Mouse (Mus musculus) testis, adult 2 months (tissue): ENCODE measurements around the gene Ndufs1. TPM values are rescaled to one million over a fixed set of nuclear protein-coding genes. Genes with fewer than 3 reads are reported as not detected.
"Not testable (repeated sequence)": the region's sequence is repeated elsewhere in the genome, so short reads cannot be mapped to it uniquely, and the experiment has no call there.

Experiments used
- H3K27ac ChIP-seq: fragments of 200-500 bp; 2 replicates; pipeline ENCODE4 v1.5.1; 2012; ENCODE audit warnings: low read depth, low read length; ENCODE audit not compliant: control insufficient read depth, insufficient read depth
- H3K27me3 ChIP-seq: fragments of 200-500 bp; 2 replicates; pipeline ENCODE4 v1.6.1; 2012; ENCODE audit warnings: mild to moderate bottlenecking, low read length, moderate library complexity; ENCODE audit not compliant: control insufficient read depth, insufficient read depth
- H3K36me3 ChIP-seq: fragments of 200-500 bp; 2 replicates; pipeline ENCODE4 v1.6.1; 2012; ENCODE audit warnings: mild to moderate bottlenecking, low read length; ENCODE audit not compliant: control insufficient read depth, insufficient read depth
- H3K4me1 ChIP-seq: fragments of 200-500 bp; 2 replicates; pipeline ENCODE4 v1.6.1; 2012; ENCODE audit warnings: low read length; ENCODE audit not compliant: control insufficient read depth, insufficient read depth
- H3K4me3 ChIP-seq: fragments of 200-500 bp; 2 replicates; pipeline ENCODE4 v1.5.1; 2012; ENCODE audit warnings: low read depth, mild to moderate bottlenecking, low read length, moderate library complexity, mixed read lengths; ENCODE audit not compliant: control insufficient read depth
- CTCF ChIP-seq: fragments of 200-500 bp; IDR thresholded peaks from 2 replicates; pipeline ENCODE4 v1.5.1; 2012; ENCODE audit warnings: low read depth, mild to moderate bottlenecking, inconsistent platforms, low read length, moderate library complexity; ENCODE audit not compliant: control insufficient read depth, insufficient read depth, insufficient replicate concordance
- POLR2A ChIP-seq: fragments of 200-500 bp; IDR thresholded peaks from 2 replicates; pipeline ENCODE4 v1.6.1; 2012; ENCODE audit warnings: low read depth, mild to moderate bottlenecking, inconsistent platforms, low read length, moderate library complexity; ENCODE audit not compliant: control insufficient read depth
- polyA plus RNA-seq: library from polyadenylated mRNA; depleted of rRNA; stranded (reverse); fragments of >200 nt; gene quantifications from 2 replicates; pipeline ENCODE4 v1.2.3, GENCODE M21; 2012

The Ndufs1 gene
- polyA plus RNA-seq, 1 experiment = 32.4 TPM

GRCm38 (mm10) chr1:63182212-63182611 is 5.6 kb upstream of the Ndufs1 start:
- Histone ChIP-seq H3K27me3 (no peaks in the 10 kb centered on the region), H3K4me3 (no peak overlapping the region), H3K4me1 (peaks cover 2% of the 10 kb centered on the region; the same call in 1 of the 2 replicates), H3K27ac (no peak overlapping the region), H3K36me3 (peaks cover 1% of the 10 kb centered on the region)
- TF ChIP-seq POLR2A (no peak), CTCF (no peak)

- Histone ChIP-seq H3K4me1 (peaks cover 2% of the 10 kb centered on the region; the same call in 1 of the 2 replicates), H3K36me3 (peaks cover 1% of the 10 kb centered on the region), H3K27me3 (no peaks in the 10 kb centered on the region), H3K4me3 (no peak overlapping the region), H3K27ac (no peak overlapping the region)
- TF ChIP-seq POLR2A (no peak), CTCF (no peak)
Measured at GRCm38 (mm10) chr1:63181480-63181879, 4.8 kb upstream of the Ndufs1 start.

- no peaks in the 10 kb centered on the region for H3K27me3 ChIP-seq
- TF ChIP-seq POLR2A (no peak), CTCF (peak; percentile 64; the same call in 1 of the 2 replicates)
- no peak overlapping the region for H3K27ac ChIP-seq
- no peak overlapping the region for H3K4me3 ChIP-seq
- H3K36me3 ChIP-seq = peaks cover 1% of the 10 kb centered on the region
- peaks cover 2% of the 10 kb centered on the region; the same call in 1 of the 2 replicates for H3K4me1 ChIP-seq
Measured at GRCm38 (mm10) chr1:63181019-63181418, 4.4 kb upstream of the Ndufs1 start.

GRCm38 (mm10) chr1:63180575-63180974 is 3.9 kb upstream of the Ndufs1 start:
- H3K4me3 ChIP-seq, H3K27ac ChIP-seq, H3K36me3 ChIP-seq: not testable (repeated sequence)

GRCm38 (mm10) chr1:63180122-63180521 is 3.5 kb upstream of the Ndufs1 start:
- Histone ChIP-seq H3K4me1 (peaks cover 5% of the 10 kb centered on the region; the same call in 1 of the 2 replicates), H3K27me3 (no peaks in the 10 kb centered on the region), H3K36me3 (peaks cover 1% of the 10 kb centered on the region), H3K27ac (no peak overlapping the region), H3K4me3 (no peak overlapping the region)
- TF ChIP-seq POLR2A (no peak), CTCF (no peak)

More at GRCm38 (mm10) chr1:63180575-63180974, 3.9 kb upstream of the Ndufs1 start:
- H3K27me3 ChIP-seq, H3K4me1 ChIP-seq: not testable (repeated sequence)

- Histone ChIP-seq H3K4me3 (no peak overlapping the region), H3K27ac (no peak overlapping the region), H3K27me3 (no peaks in the 10 kb centered on the region), H3K36me3 (peaks cover 1% of the 10 kb centered on the region), H3K4me1 (peaks cover 5% of the 10 kb centered on the region; the same call in 1 of the 2 replicates)
- no peak for TF ChIP-seq POLR2A
- no peak for TF ChIP-seq CTCF
Measured at GRCm38 (mm10) chr1:63178308-63178707, 1.7 kb upstream of the Ndufs1 start.

- H3K36me3 ChIP-seq = peaks cover 1% of the 10 kb centered on the region
- peak overlapping the region; percentile 76 for H3K27ac ChIP-seq
- TF ChIP-seq CTCF (no peak), POLR2A (no peak)
- H3K27me3 ChIP-seq = no peaks in the 10 kb centered on the region
- peaks cover 5% of the 10 kb centered on the region; the same call in 1 of the 2 replicates for H3K4me1 ChIP-seq
- H3K4me3 ChIP-seq = peak overlapping the region; percentile 99
Measured at GRCm38 (mm10) chr1:63176259-63176603, 402 bp downstream of the Ndufs1 start.

GRCm38 (mm10) chr1:63175853-63176252 is 780 bp downstream of the Ndufs1 start:
- H3K4me1 ChIP-seq = peaks cover 5% of the 10 kb centered on the region; the same call in 1 of the 2 replicates
- H3K27me3 ChIP-seq = no peaks in the 10 kb centered on the region
- H3K36me3 ChIP-seq = peaks cover 1% of the 10 kb centered on the region
- H3K27ac ChIP-seq = peak overlapping the region; percentile 76
- TF ChIP-seq POLR2A (no peak), CTCF (no peak)
- peak overlapping the region; percentile 99 for H3K4me3 ChIP-seq
